Mouse (Mus musculus): ENCODE data around the gene Vrk2.

DNA sequence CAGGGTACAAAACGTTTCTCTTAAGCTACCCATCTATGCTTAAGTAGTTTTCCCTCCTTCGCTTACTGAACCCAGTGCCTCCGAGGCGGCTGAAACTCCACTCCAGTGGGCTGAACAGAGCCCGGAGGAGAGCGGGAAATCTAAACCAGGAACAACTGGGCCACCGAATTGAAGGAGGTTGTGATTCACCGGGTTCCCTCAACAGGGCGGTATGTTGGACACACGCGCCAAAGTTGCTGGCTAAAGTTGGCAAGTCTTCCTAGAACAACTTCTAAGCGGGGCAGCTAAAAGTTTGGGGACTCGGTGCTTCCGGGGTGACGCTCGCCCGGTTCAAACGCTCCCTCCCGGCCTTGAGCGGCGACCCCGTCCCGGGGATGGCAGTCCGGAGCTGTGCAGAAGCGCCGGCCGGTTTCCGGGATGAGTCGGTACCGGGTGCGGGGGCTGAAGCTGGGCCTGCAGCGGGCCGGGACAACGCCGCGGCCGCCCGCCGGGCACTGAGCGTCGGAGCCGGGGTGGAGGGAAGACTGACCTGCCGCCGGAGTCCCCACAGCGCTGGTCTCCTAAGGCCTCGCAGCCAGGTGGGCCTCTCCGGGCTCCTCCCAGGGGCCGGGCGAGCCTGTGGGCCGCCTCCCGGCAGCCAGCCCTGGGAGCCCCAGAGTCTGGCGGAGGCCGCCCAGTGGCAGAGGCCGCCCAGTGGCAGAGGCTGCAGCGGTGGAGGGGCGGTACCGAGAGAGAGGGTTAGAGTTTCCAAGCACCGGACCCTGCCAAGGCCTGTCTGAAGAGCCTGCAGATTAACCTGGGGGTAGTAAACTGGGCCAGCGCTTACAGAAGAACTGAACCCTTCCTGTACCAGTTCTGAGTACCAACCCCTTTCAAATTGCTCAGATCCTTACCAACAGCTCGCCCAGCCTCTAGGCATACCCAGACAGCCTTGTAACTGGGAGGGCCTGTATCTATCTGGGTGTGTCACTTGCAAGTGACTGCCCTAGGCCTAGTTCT is at the start of gene Vrk2, which contains the start of gene Gm6899:
- no peak for TF ChIP-seq CTCF (IDR thresholded peaks at IDR 0.05; ENCODE audit: control insufficient read depth, insufficient read depth, insufficient read length)
- TF ChIP-seq MYOG (IDR thresholded peaks at IDR 0.05; ENCODE audit: control insufficient read depth, extremely low read depth, insufficient read length), result no peak
- TF ChIP-seq MAX (IDR thresholded peaks at IDR 0.05), result no peak
- no peak for TF ChIP-seq USF1 (IDR thresholded peaks at IDR 0.05; ENCODE audit: low read depth)
- TF ChIP-seq MYOD1 (IDR thresholded peaks at IDR 0.05; ENCODE audit: control insufficient read depth, insufficient read length, low read depth), result no peak

Data from C2C12 (cell line).